Mouse (Mus musculus): Measurements from ENCODE around the gene Ergic1. TPM values are rescaled to one million over a fixed set of nuclear protein-coding genes. Genes with fewer than 3 reads are reported as not detected.
A peak's percentile ranks its signal among the peaks of the same experiment; 100 is the strongest.

The Ergic1 gene
- polyA plus RNA-seq, 1 experiment from 2014 or later = 48.6 TPM

GRCm38 (mm10) chr17:26620786-26621766 is 59.8 kb downstream of the Ergic1 start:
- Histone ChIP-seq H3K27me3 (replicated peaks; ENCODE audit: control insufficient read depth, insufficient read depth, low read length) (no peaks in the 10 kb centered on the region), H3K4me1 (replicated peaks; ENCODE audit: control insufficient read depth, insufficient read depth, low read length) (peaks cover 6% of the 10 kb centered on the region; the same call in 1 of the 2 replicates), H3K36me3 (ENCODE audit: control insufficient read depth, insufficient read depth) (peaks cover 18% of the 10 kb centered on the region), H3K9ac (ENCODE audit: low read depth, low read length) (no peak overlapping the region), H3K4me2 (replicated peaks; ENCODE audit: low read depth) (no peak overlapping the region), H3K27ac (ENCODE audit: low read depth, low read length) (peak overlapping the region; percentile 64), H3K9me3 (ENCODE audit: control insufficient read depth) (no peaks in the 10 kb centered on the region), H3K4me3 (ENCODE audit: low read depth, low read length) (no peak overlapping the region)
- TF ChIP-seq CTCF (IDR thresholded peaks at IDR 0.05; ENCODE audit: low read depth) = no peak
- peak; percentile 20; the same call in 1 of the 2 replicates for ATAC-seq
- WGBS = 71% methylated on average over 17 of the region's 17 CpGs

GRCm38 (mm10) chr17:26621912-26622311 is 60.6 kb downstream of the Ergic1 start:
- 76% methylated on average over 5 of the region's 5 CpGs for WGBS
- Histone ChIP-seq H3K9me3 (ENCODE audit: control insufficient read depth) (no peaks in the 10 kb centered on the region), H3K4me1 (replicated peaks; ENCODE audit: control insufficient read depth, insufficient read depth, low read length) (peaks cover 2% of the 10 kb centered on the region; the same call in 1 of the 2 replicates), H3K4me3 (ENCODE audit: low read depth, low read length) (no peak overlapping the region), H3K27me3 (replicated peaks; ENCODE audit: control insufficient read depth, insufficient read depth, low read length) (no peaks in the 10 kb centered on the region), H3K4me2 (replicated peaks; ENCODE audit: low read depth) (no peak overlapping the region), H3K27ac (ENCODE audit: low read depth, low read length) (no peak overlapping the region), H3K9ac (ENCODE audit: low read depth, low read length) (no peak overlapping the region), H3K36me3 (ENCODE audit: control insufficient read depth, insufficient read depth) (peaks cover 22% of the 10 kb centered on the region)
- ATAC-seq = no peak
- TF ChIP-seq CTCF (IDR thresholded peaks at IDR 0.05; ENCODE audit: low read depth) = no peak

GRCm38 (mm10) chr17:26623991-26624390 is 62.7 kb downstream of the Ergic1 start:
- no peak overlapping the region for H3K27ac ChIP-seq (ENCODE audit: low read depth, low read length)
- no peaks in the 10 kb centered on the region for H3K4me1 ChIP-seq (replicated peaks; ENCODE audit: control insufficient read depth, insufficient read depth, low read length)
- no peak overlapping the region for H3K4me2 ChIP-seq (replicated peaks; ENCODE audit: low read depth)
- TF ChIP-seq CTCF (IDR thresholded peaks at IDR 0.05; ENCODE audit: low read depth) = no peak
- no peak overlapping the region for H3K4me3 ChIP-seq (ENCODE audit: low read depth, low read length)
- no peaks in the 10 kb centered on the region for H3K27me3 ChIP-seq (replicated peaks; ENCODE audit: control insufficient read depth, insufficient read depth, low read length)
- no peaks in the 10 kb centered on the region for H3K9me3 ChIP-seq (ENCODE audit: control insufficient read depth)
- no peak for ATAC-seq
- H3K9ac ChIP-seq (ENCODE audit: low read depth, low read length) = no peak overlapping the region
- H3K36me3 ChIP-seq (ENCODE audit: control insufficient read depth, insufficient read depth) = peaks cover 33% of the 10 kb centered on the region
- WGBS = 92% methylated on average over 6 of the region's 6 CpGs

- H3K4me1 ChIP-seq (replicated peaks; ENCODE audit: control insufficient read depth, insufficient read depth, low read length) = no peaks in the 10 kb centered on the region
- ATAC-seq = no peak
- peaks cover 44% of the 10 kb centered on the region for H3K36me3 ChIP-seq (ENCODE audit: control insufficient read depth, insufficient read depth)
- no peak overlapping the region for H3K4me3 ChIP-seq (ENCODE audit: low read depth, low read length)
- 93% methylated on average over 10 of the region's 10 CpGs for WGBS
- no peak overlapping the region for H3K9ac ChIP-seq (ENCODE audit: low read depth, low read length)
- no peak overlapping the region for H3K27ac ChIP-seq (ENCODE audit: low read depth, low read length)
- H3K4me2 ChIP-seq (replicated peaks; ENCODE audit: low read depth) = no peak overlapping the region
- TF ChIP-seq CTCF (IDR thresholded peaks at IDR 0.05; ENCODE audit: low read depth) = no peak
- no peaks in the 10 kb centered on the region for H3K27me3 ChIP-seq (replicated peaks; ENCODE audit: control insufficient read depth, insufficient read depth, low read length)
- no peaks in the 10 kb centered on the region for H3K9me3 ChIP-seq (ENCODE audit: control insufficient read depth)
Observed at GRCm38 (mm10) chr17:26624999-26625398, 63.7 kb downstream of the Ergic1 start.

- H3K9ac ChIP-seq (ENCODE audit: low read depth, low read length) = no peak overlapping the region
- 96% methylated on average over 2 of the region's 2 CpGs for WGBS
- H3K27me3 ChIP-seq (replicated peaks; ENCODE audit: control insufficient read depth, insufficient read depth, low read length) = no peaks in the 10 kb centered on the region
- H3K36me3 ChIP-seq (ENCODE audit: control insufficient read depth, insufficient read depth) = peaks cover 48% of the 10 kb centered on the region
- no peak overlapping the region for H3K4me3 ChIP-seq (ENCODE audit: low read depth, low read length)
- ATAC-seq = no peak
- no peak for TF ChIP-seq CTCF (IDR thresholded peaks at IDR 0.05; ENCODE audit: low read depth)
- no peaks in the 10 kb centered on the region for H3K4me1 ChIP-seq (replicated peaks; ENCODE audit: control insufficient read depth, insufficient read depth, low read length)
- H3K4me2 ChIP-seq (replicated peaks; ENCODE audit: low read depth) = no peak overlapping the region
- no peaks in the 10 kb centered on the region for H3K9me3 ChIP-seq (ENCODE audit: control insufficient read depth)
- no peak overlapping the region for H3K27ac ChIP-seq (ENCODE audit: low read depth, low read length)
Observed at GRCm38 (mm10) chr17:26625521-26626010, 64.3 kb downstream of the Ergic1 start.

GRCm38 (mm10) chr17:26628479-26628878 is 67.2 kb downstream of the Ergic1 start:
- Histone ChIP-seq H3K4me3 (ENCODE audit: low read depth, low read length) (no peak overlapping the region), H3K27ac (ENCODE audit: low read depth, low read length) (no peak overlapping the region), H3K36me3 (ENCODE audit: control insufficient read depth, insufficient read depth) (peaks cover 68% of the 10 kb centered on the region), H3K9me3 (ENCODE audit: control insufficient read depth) (no peaks in the 10 kb centered on the region), H3K4me2 (replicated peaks; ENCODE audit: low read depth) (no peak overlapping the region), H3K27me3 (replicated peaks; ENCODE audit: control insufficient read depth, insufficient read depth, low read length) (no peaks in the 10 kb centered on the region), H3K9ac (ENCODE audit: low read depth, low read length) (no peak overlapping the region), H3K4me1 (replicated peaks; ENCODE audit: control insufficient read depth, insufficient read depth, low read length) (no peaks in the 10 kb centered on the region)
- TF ChIP-seq CTCF (IDR thresholded peaks at IDR 0.05; ENCODE audit: low read depth) = peak; percentile 58
- WGBS = 90% methylated on average over 6 of the region's 6 CpGs
- no peak for ATAC-seq

Data from intestine, postnatal 0 days (tissue).